Mouse (Mus musculus) liver, adult 2 months (tissue): ENCODE results near the gene Fignl1. TPM values are rescaled to one million over a fixed set of nuclear protein-coding genes. Genes with fewer than 3 reads are reported as not detected.

Source experiments
- DNase-seq: peaks from one replicate; pipeline ENCODE4 v3.0.0-alpha.2; 2011; ENCODE audit warnings: low read depth, low spot score; ENCODE audit errors: extremely low read depth
- H3K27ac ChIP-seq: fragments of 200-500 bp; replicated peaks from 2 replicates; pipeline ENCODE4 v1.5.1; 2012; ENCODE audit warnings: low read depth, mild to moderate bottlenecking, control low read depth, inconsistent platforms, low read length; ENCODE audit not compliant: insufficient read depth
- H3K27me3 ChIP-seq: fragments of 200-500 bp; 2 replicates; pipeline ENCODE4 v1.6.1; 2012; ENCODE audit warnings: mild to moderate bottlenecking, moderate library complexity, low read length, inconsistent platforms; ENCODE audit not compliant: control insufficient read depth, insufficient read depth
- H3K36me3 ChIP-seq: fragments of 200-500 bp; 2 replicates; pipeline ENCODE4 v1.6.1; 2012; ENCODE audit warnings: low read length, inconsistent platforms; ENCODE audit not compliant: control insufficient read depth, insufficient read depth
- H3K4me1 ChIP-seq: fragments of 200-500 bp; 2 replicates; pipeline ENCODE4 v1.6.1; 2011; ENCODE audit warnings: low read length; ENCODE audit not compliant: control insufficient read depth, insufficient read depth
- H3K4me3 ChIP-seq: fragments of 200-500 bp; 2 replicates; pipeline ENCODE4 v1.5.1; 2011; ENCODE audit warnings: low read depth, mild to moderate bottlenecking, control low read depth, low read length, moderate library complexity; ENCODE audit not compliant: insufficient read depth
- H3K79me2 ChIP-seq: fragments of 200-500 bp; 2 replicates; pipeline ENCODE4 v1.6.1; 2012; ENCODE audit warnings: inconsistent platforms, mild to moderate bottlenecking, low read length, moderate library complexity; ENCODE audit not compliant: control insufficient read depth, insufficient read depth
- H3K9ac ChIP-seq: fragments of 200-500 bp; 2 replicates; pipeline ENCODE4 v1.6.1; 2012; ENCODE audit warnings: low read depth, mild to moderate bottlenecking, control low read depth, inconsistent platforms, low read length
- CTCF ChIP-seq: fragments of 200-500 bp; IDR thresholded peaks from 2 replicates; pipeline ENCODE4 v1.5.1; 2011; ENCODE audit warnings: low read depth, low read length, control low read depth
- POLR2A ChIP-seq: fragments of 200-500 bp; IDR thresholded peaks from 2 replicates; pipeline ENCODE4 v1.6.1; 2011; ENCODE audit warnings: low read length, control low read depth; ENCODE audit not compliant: insufficient read depth; ENCODE audit errors: extremely low read depth
- WGBS: fragments of 180-500 bp; shearing (Covaris S2); methylation state at CpG from one replicate; pipeline ENCODE4 v1.1.7; 2018; 5-methylcytosine and 5-hydroxymethylcytosine counted together
- polyA plus RNA-seq: library from polyadenylated mRNA; depleted of rRNA; stranded (reverse); fragments of >200 nt; gene quantifications from 2 replicates; pipeline ENCODE4 v1.2.3, GENCODE M21; 2012
- total RNA-seq: library from RNA; depleted of rRNA; stranded (reverse); fragments of >200 nt; gene quantifications from 2 replicates; pipeline ENCODE4 v1.2.3, GENCODE M21; 2014

Gene Fignl1
- total and polyA plus RNA-seq, 2 experiments = 0.10 to 0.46 TPM

GRCm38 (mm10) chr11:11809404-11810175 lies 828 bp upstream of the Fignl1 start:
- Histone ChIP-seq H3K4me3 (peak overlapping the region; percentile 63), H3K27me3 (no peaks in the 10 kb centered on the region), H3K36me3 (peaks cover 11% of the 10 kb centered on the region), H3K27ac (peak overlapping the region; percentile 56), H3K79me2 (no peaks in the 10 kb centered on the region), H3K9ac (peak overlapping the region; percentile 70), H3K4me1 (peaks cover 2% of the 10 kb centered on the region; the same call in 1 of the 2 replicates)
- TF ChIP-seq POLR2A (no peak), CTCF (no peak)
- 13% methylated on average over 11 of the region's 11 CpGs for WGBS
- DNase-seq = no peak

GRCm38 (mm10) chr11:11808035-11808819 lies 535 bp downstream of the Fignl1 start:
- WGBS = 5% methylated on average over 25 of the region's 25 CpGs
- TF ChIP-seq CTCF (no peak), POLR2A (no peak)
- DNase-seq = no peak

GRCm38 (mm10) chr11:11805951-11806350 lies 2.8 kb downstream of the Fignl1 start:
- Histone ChIP-seq H3K27ac (no peak overlapping the region), H3K9ac (no peak overlapping the region), H3K4me3 (no peak overlapping the region), H3K36me3 (no peaks in the 10 kb centered on the region), H3K4me1 (peaks cover 2% of the 10 kb centered on the region; the same call in 1 of the 2 replicates), H3K79me2 (no peaks in the 10 kb centered on the region), H3K27me3 (no peaks in the 10 kb centered on the region)
- TF ChIP-seq POLR2A (no peak), CTCF (no peak)
- DNase-seq = no peak
- 44% methylated on average over 4 of the region's 4 CpGs for WGBS

More at GRCm38 (mm10) chr11:11808035-11808819, 535 bp downstream of the Fignl1 start:
- no peak overlapping the region for H3K27ac ChIP-seq
- peak overlapping the region; percentile 74 for H3K4me3 ChIP-seq
- H3K27me3 ChIP-seq = no peaks in the 10 kb centered on the region
- peak overlapping the region; percentile 80 for H3K9ac ChIP-seq
- no peaks in the 10 kb centered on the region for H3K79me2 ChIP-seq
- no peaks in the 10 kb centered on the region for H3K36me3 ChIP-seq
- H3K4me1 ChIP-seq = peaks cover 2% of the 10 kb centered on the region; the same call in 1 of the 2 replicates

- TF ChIP-seq CTCF (no peak), POLR2A (no peak)
- WGBS = 88% methylated on average over 5 of the region's 5 CpGs
- Histone ChIP-seq H3K36me3 (no peaks in the 10 kb centered on the region), H3K4me1 (peaks cover under 1% of the 10 kb centered on the region; the same call in 1 of the 2 replicates), H3K27ac (no peak overlapping the region), H3K9ac (no peak overlapping the region), H3K4me3 (no peak overlapping the region), H3K27me3 (no peaks in the 10 kb centered on the region), H3K79me2 (no peaks in the 10 kb centered on the region)
- DNase-seq = no peak
Observed at GRCm38 (mm10) chr11:11804421-11804820, 4.3 kb downstream of the Fignl1 start.

GRCm38 (mm10) chr11:11801067-11801466 lies 7.7 kb downstream of the Fignl1 start:
- Histone ChIP-seq H3K79me2 (no peaks in the 10 kb centered on the region), H3K4me3 (no peak overlapping the region), H3K27ac (no peak overlapping the region), H3K4me1 (no peaks in the 10 kb centered on the region), H3K36me3 (no peaks in the 10 kb centered on the region), H3K9ac (no peak overlapping the region), H3K27me3 (no peaks in the 10 kb centered on the region)
- TF ChIP-seq CTCF (no peak), POLR2A (no peak)
- 91% methylated on average over 9 of the region's 9 CpGs for WGBS
- DNase-seq = no peak
